Mouse (Mus musculus): ENCODE data around the gene Sstr4. TPM values are rescaled to one million over a fixed set of nuclear protein-coding genes. Genes with fewer than 3 reads are reported as not detected.

Sstr4 gene
- total RNA-seq, 4 experiments from 2014 or later: 26.8 to 33.4 (median 27.4) TPM

GRCm38 (mm10) chr2:148393846-148394245 lies 1.3 kb upstream of the Sstr4 start:
- no peak for DNase-seq (ENCODE audit: low spot score in 2 of 2)

GRCm38 (mm10) chr2:148396209-148396608 lies 1.1 kb downstream of the Sstr4 start:
- no peak for DNase-seq (ENCODE audit: low spot score in 2 of 2)

GRCm38 (mm10) chr2:148397015-148397783 lies 2.1 kb downstream of the Sstr4 start:
- DNase-seq (ENCODE audit: low spot score in 2 of 2): no peak

- DNase-seq (ENCODE audit: low spot score in 2 of 2): no peak
Measured at GRCm38 (mm10) chr2:148397784-148398100, 2.6 kb downstream of the Sstr4 start.

GRCm38 (mm10) chr2:148398901-148399685 lies 3.9 kb downstream of the Sstr4 start:
- no peak for DNase-seq (ENCODE audit: low spot score in 2 of 2)

- no peak for DNase-seq (ENCODE audit: low spot score in 2 of 2)
Measured at GRCm38 (mm10) chr2:148402227-148402626, 7.1 kb downstream of the Sstr4 start.

- DNase-seq (ENCODE audit: low spot score in 2 of 2): no peak
Measured at GRCm38 (mm10) chr2:148404906-148405305, 9.8 kb downstream of the Sstr4 start.

GRCm38 (mm10) chr2:148406160-148406970 lies 11.2 kb downstream of the Sstr4 start:
- DNase-seq (ENCODE audit: low spot score in 2 of 2): no peak

- no peak for DNase-seq (ENCODE audit: low spot score in 2 of 2)
Measured at GRCm38 (mm10) chr2:148406971-148407869, 12.1 kb downstream of the Sstr4 start.

GRCm38 (mm10) chr2:148407870-148408760 lies 13.0 kb downstream of the Sstr4 start, which contains the start of gene Thbd:
Gene Thbd, minus strand, starts transcription at chr2:148408188.
- DNase-seq (ENCODE audit: low spot score in 2 of 2): no peak

- no peak for DNase-seq (ENCODE audit: low spot score in 2 of 2)
Measured at GRCm38 (mm10) chr2:148408761-148409120, 13.6 kb downstream of the Sstr4 start.

GRCm38 (mm10) chr2:148409141-148409540 lies 14.0 kb downstream of the Sstr4 start:
- DNase-seq (ENCODE audit: low spot score in 2 of 2): peak in 1 of 2 experiments; percentile 63

- DNase-seq (ENCODE audit: low spot score in 2 of 2): no peak
Measured at GRCm38 (mm10) chr2:148409821-148410220, 14.7 kb downstream of the Sstr4 start.

GRCm38 (mm10) chr2:148419151-148419550 lies 24.0 kb downstream of the Sstr4 start:
- no peak for DNase-seq (ENCODE audit: low spot score in 2 of 2)

- no peak for DNase-seq (ENCODE audit: low spot score in 2 of 2)
Measured at GRCm38 (mm10) chr2:148419776-148420175, 24.6 kb downstream of the Sstr4 start.

GRCm38 (mm10) chr2:148421112-148421511 lies 26.0 kb downstream of the Sstr4 start:
- no peak for DNase-seq (ENCODE audit: low spot score in 2 of 2)

GRCm38 (mm10) chr2:148421706-148422105 lies 26.6 kb downstream of the Sstr4 start:
- DNase-seq (ENCODE audit: low spot score in 2 of 2): no peak

- DNase-seq (ENCODE audit: low spot score in 2 of 2): no peak
Measured at GRCm38 (mm10) chr2:148425709-148426382, 30.7 kb downstream of the Sstr4 start.

- DNase-seq (ENCODE audit: low spot score in 2 of 2): no peak
Measured at GRCm38 (mm10) chr2:148427553-148427952, 32.4 kb downstream of the Sstr4 start.
